Mouse (Mus musculus) heart, embryonic 11.5 days (tissue): ENCODE measurements around the gene Il4. TPM values are rescaled to one million over a fixed set of nuclear protein-coding genes. Genes with fewer than 3 reads are reported as not detected.

Experiments used
- ATAC-seq: fragments of 200-750 bp; cut with Nextera tagmentation; replicated peaks from 2 replicates; pipeline ENCODE4 v1.8.0; 2017; ENCODE audit warnings: moderate library complexity; ENCODE audit not compliant: insufficient number of reproducible peaks, low FRiP score, low TSS enrichment
- H3K27ac ChIP-seq: fragments of 300-500 bp; sonication (generic); 2 replicates; pipeline ENCODE4 v1.5.1; 2014; ENCODE audit warnings: mild to moderate bottlenecking, low read depth, low read length
- H3K27me3 ChIP-seq: fragments of 300-500 bp; sonication (generic); 2 replicates; pipeline ENCODE4 v1.6.1; 2014; ENCODE audit warnings: mild to moderate bottlenecking, low read length, mixed read lengths; ENCODE audit not compliant: control insufficient read depth, insufficient read depth
- H3K36me3 ChIP-seq: fragments of 300-500 bp; sonication (generic); 2 replicates; pipeline ENCODE4 v1.6.1; 2014; ENCODE audit warnings: mild to moderate bottlenecking, low read length, moderate library complexity, mixed read lengths; ENCODE audit not compliant: control insufficient read depth, insufficient read depth
- H3K4me1 ChIP-seq: fragments of 300-500 bp; sonication (generic); 2 replicates; pipeline ENCODE4 v1.6.1; 2014; ENCODE audit warnings: low read length; ENCODE audit not compliant: control insufficient read depth, insufficient read depth
- H3K4me2 ChIP-seq: fragments of 300-500 bp; sonication (generic); 2 replicates; pipeline ENCODE4 v1.6.1; 2014; ENCODE audit warnings: mild to moderate bottlenecking, moderate library complexity
- H3K4me3 ChIP-seq: fragments of 300-500 bp; sonication (generic); 2 replicates; pipeline ENCODE4 v1.5.1; 2014; ENCODE audit warnings: low read depth, low read length
- H3K9ac ChIP-seq: fragments of 300-500 bp; sonication (generic); 2 replicates; pipeline ENCODE4 v1.6.1; 2014; ENCODE audit warnings: mild to moderate bottlenecking, low read depth, low read length, moderate library complexity
- H3K9me3 ChIP-seq: fragments of 300-500 bp; sonication (generic); replicated peaks from 2 replicates; pipeline ENCODE4 v1.6.1; 2016; ENCODE audit warnings: low read length; ENCODE audit not compliant: control insufficient read depth
- WGBS: fragments of 180-500 bp; shearing (Covaris S2); extraction: QIAGEN DNeasy Blood & Tissue Kit; methylation state at CpG from one replicate; pipeline ENCODE4 v1.1.7; 2014; ENCODE audit not compliant: insufficient replicate concordance; 5-methylcytosine and 5-hydroxymethylcytosine counted together
- polyA plus RNA-seq: library from polyadenylated mRNA; unstranded; fragments of >200 nt; fragmentation: Nextera tagmentation; extraction: Ambion mirVana; gene quantifications from 2 replicates; pipeline ENCODE4 v1.2.1, GENCODE M21; 2014

Il4 gene
- 0.86 and 1.8 TPM in 2 replicates for polyA plus RNA-seq

DNA sequence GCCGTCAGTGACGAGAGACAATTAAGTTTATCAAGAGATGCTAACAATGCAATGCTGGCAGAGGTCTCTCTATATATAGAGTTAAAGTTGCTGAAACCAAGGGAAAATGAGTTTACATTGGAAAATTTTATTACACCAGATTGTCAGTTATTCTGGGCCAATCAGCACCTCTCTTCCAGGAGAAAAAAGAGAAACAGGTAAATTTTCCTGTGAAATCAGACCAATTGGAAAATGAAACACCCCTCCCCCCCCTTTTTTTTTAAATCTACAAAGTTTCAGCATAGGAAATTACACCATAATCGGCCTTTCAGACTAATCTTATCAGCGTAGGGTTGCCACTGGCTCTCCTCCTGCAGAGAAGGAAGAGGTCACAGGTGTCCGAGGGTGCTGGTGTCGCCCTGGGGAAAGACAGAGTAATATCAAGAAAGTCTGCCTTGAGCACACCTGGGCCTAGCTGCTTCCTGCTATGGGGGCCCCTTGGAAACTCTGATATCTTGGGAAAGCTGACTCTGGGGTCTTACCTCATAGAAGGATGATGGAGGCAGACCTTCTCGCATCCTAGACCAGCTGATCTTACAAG, at the start of gene Il4:
TSS of gene Il4 (minus strand) at position 51 of the 580 bp plus-strand sequence.
- H3K4me1 ChIP-seq: peaks cover 6% of the 10 kb centered on the region
- H3K27ac ChIP-seq: no peak within 1 kb of the TSS
- H3K9ac ChIP-seq: no peak within 1 kb of the TSS
- ATAC-seq: no peak
- no peak within 1 kb of the TSS for H3K4me3 ChIP-seq
- H3K9me3 ChIP-seq: no peaks in the 10 kb centered on the region
- no peak within 1 kb of the TSS for H3K4me2 ChIP-seq
- no peaks in the 10 kb centered on the region for H3K27me3 ChIP-seq
- no peaks in the 10 kb centered on the region for H3K36me3 ChIP-seq
- 58% methylated on average over 7 of the region's 7 CpGs for WGBS

GRCm38 (mm10) chr11:53664091-53664490, 45.6 kb upstream of the Il4 start:
- Histone ChIP-seq H3K4me2 (no peak overlapping the region), H3K9me3 (no peaks in the 10 kb centered on the region), H3K9ac (no peak overlapping the region), H3K4me1 (peaks cover 8% of the 10 kb centered on the region), H3K27ac (no peak overlapping the region), H3K36me3 (peaks cover 15% of the 10 kb centered on the region), H3K4me3 (no peak overlapping the region), H3K27me3 (no peaks in the 10 kb centered on the region)
- ATAC-seq: no peak
- 74% methylated on average over 5 of the region's 5 CpGs for WGBS

GRCm38 (mm10) chr11:53662794-53663674, 44.6 kb upstream of the Il4 start:
- Histone ChIP-seq H3K36me3 (peaks cover 9% of the 10 kb centered on the region), H3K9ac (no peak overlapping the region), H3K9me3 (no peaks in the 10 kb centered on the region), H3K27me3 (no peaks in the 10 kb centered on the region), H3K27ac (no peak overlapping the region), H3K4me1 (peaks cover 8% of the 10 kb centered on the region), H3K4me3 (no peak overlapping the region), H3K4me2 (peak overlapping the region; percentile 8; the same call in 1 of the 2 replicates)
- WGBS: 53% methylated on average over 14 of the region's 14 CpGs
- no peak for ATAC-seq

DNA sequence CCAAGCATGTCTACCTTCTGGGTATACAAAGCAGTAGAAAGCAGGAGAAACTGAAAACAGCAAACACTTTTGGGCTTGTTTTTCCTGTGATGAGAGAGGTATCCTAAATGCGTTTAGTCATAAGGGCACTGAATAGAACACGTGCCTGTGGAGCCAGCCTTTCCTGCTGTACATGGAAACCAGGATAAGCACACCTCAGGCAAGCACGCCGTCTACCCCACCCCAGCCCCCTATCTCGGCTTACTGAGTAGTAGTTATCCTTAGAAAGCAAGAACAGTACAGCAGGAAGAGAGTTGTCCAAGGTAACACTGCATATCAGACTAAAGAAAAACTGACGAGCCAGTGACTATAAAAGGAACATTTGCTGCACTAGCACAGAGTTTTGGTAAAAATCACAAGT, 39.4 kb upstream of the Il4 start:
- 56% methylated on average over 6 of the region's 6 CpGs for WGBS
- Histone ChIP-seq H3K4me3 (no peak overlapping the region), H3K9me3 (no peaks in the 10 kb centered on the region), H3K4me2 (no peak overlapping the region), H3K27ac (no peak overlapping the region), H3K27me3 (no peaks in the 10 kb centered on the region), H3K36me3 (0 out of 2 replicates have a peak, but pooled peaks cover 6% of the 10 kb centered on the region), H3K4me1 (peaks cover 17% of the 10 kb centered on the region), H3K9ac (no peak overlapping the region)
- no peak for ATAC-seq

GRCm38 (mm10) chr11:53657381-53657780, 38.9 kb upstream of the Il4 start:
- Histone ChIP-seq H3K4me2 (no peak overlapping the region), H3K9ac (no peak overlapping the region)
- WGBS: 75% methylated on average over 8 of the region's 8 CpGs

DNA sequence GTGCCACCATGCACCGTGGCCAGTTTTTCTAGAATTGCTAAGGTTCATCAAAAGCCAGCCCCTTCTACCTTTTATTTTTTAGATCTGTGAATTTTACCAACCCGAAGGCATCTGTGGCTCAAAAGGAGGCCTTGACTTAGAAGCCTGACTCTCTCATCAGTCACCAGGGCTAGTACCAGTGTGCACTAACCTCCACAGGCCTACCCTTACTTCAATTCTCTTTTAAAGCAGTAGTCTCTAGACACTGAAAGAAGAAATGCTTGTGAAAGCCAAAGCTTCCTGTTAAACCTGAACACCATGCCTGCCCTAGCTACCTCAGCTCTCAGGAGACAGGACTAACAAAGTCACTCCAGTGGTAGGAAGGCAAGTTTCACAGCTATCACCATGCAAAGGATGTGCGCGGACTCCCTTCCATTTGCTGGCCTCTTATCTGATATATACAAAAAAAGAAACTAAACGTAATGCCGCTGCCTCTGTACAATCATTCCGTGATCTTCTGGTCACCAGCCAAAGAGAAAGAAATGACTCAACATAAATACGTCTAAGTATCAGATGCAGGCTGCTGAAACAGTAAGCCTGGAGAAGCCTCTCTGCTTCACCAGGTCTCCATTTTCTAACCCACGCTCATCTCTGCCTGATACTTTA, 38.2 kb upstream of the Il4 start:
- H3K4me3 ChIP-seq: no peak overlapping the region
- no peak overlapping the region for H3K27ac ChIP-seq
- 57% methylated on average over 9 of the region's 9 CpGs for WGBS
- no peak for ATAC-seq
- H3K9me3 ChIP-seq: no peaks in the 10 kb centered on the region
- no peak overlapping the region for H3K9ac ChIP-seq
- no peaks in the 10 kb centered on the region for H3K27me3 ChIP-seq
- H3K36me3 ChIP-seq: peaks cover 9% of the 10 kb centered on the region; the same call in 1 of the 2 replicates
- peaks cover 16% of the 10 kb centered on the region for H3K4me1 ChIP-seq
- no peak overlapping the region for H3K4me2 ChIP-seq

More at GRCm38 (mm10) chr11:53657381-53657780, 38.9 kb upstream of the Il4 start:
- Histone ChIP-seq H3K27ac (no peak overlapping the region), H3K27me3 (no peaks in the 10 kb centered on the region), H3K4me3 (no peak overlapping the region), H3K36me3 (0 out of 2 replicates have a peak, but pooled peaks cover 6% of the 10 kb centered on the region), H3K9me3 (no peaks in the 10 kb centered on the region), H3K4me1 (peaks cover 16% of the 10 kb centered on the region)
- no peak for ATAC-seq

DNA sequence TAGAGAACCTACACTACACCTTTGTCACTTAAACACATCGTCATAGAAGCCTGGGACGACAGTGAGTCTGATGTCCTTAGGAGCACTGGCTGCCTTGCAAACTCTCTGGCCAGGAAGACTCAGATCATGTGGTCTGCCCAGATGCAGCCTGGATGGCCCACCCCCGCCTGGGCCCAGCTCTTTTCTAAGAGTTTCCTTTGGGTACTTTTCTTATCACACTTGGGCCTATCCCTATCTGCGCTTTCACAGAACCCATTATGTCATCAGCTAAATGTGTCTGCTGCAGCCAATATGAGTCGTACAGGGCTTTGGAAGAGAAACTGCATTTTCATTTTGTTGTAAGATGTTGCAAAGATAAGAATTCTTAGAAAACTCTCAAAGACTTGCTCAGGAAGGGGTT, 36.6 kb upstream of the Il4 start:
- ATAC-seq: peak; percentile 74; the same call in 1 of the 2 replicates
- 14% methylated on average over 5 of the region's 5 CpGs for WGBS
- Histone ChIP-seq H3K4me3 (no peak overlapping the region), H3K36me3 (peaks cover 11% of the 10 kb centered on the region; the same call in 1 of the 2 replicates), H3K9me3 (no peaks in the 10 kb centered on the region), H3K27me3 (no peaks in the 10 kb centered on the region), H3K27ac (peak overlapping the region; percentile 41; the same call in 1 of the 2 replicates), H3K9ac (no peak overlapping the region), H3K4me2 (peak overlapping the region; percentile 17; the same call in 1 of the 2 replicates), H3K4me1 (peaks cover 16% of the 10 kb centered on the region)

GRCm38 (mm10) chr11:53652427-53652826, 34.0 kb upstream of the Il4 start:
- H3K27ac ChIP-seq: no peak overlapping the region
- no peaks in the 10 kb centered on the region for H3K9me3 ChIP-seq
- H3K4me2 ChIP-seq: no peak overlapping the region
- H3K4me1 ChIP-seq: peaks cover 12% of the 10 kb centered on the region
- H3K9ac ChIP-seq: no peak overlapping the region
- H3K4me3 ChIP-seq: no peak overlapping the region
- H3K36me3 ChIP-seq: peaks cover 11% of the 10 kb centered on the region; the same call in 1 of the 2 replicates
- no peaks in the 10 kb centered on the region for H3K27me3 ChIP-seq
- no peak for ATAC-seq
- WGBS: 86% methylated on average over 2 of the region's 2 CpGs
